Mouse (Mus musculus) cerebellum, adult 11-12 months (tissue): ENCODE results near the gene Srgap3.
"Not testable (repeated sequence)": the region's sequence is repeated elsewhere in the genome, so short reads cannot be mapped to it uniquely, and the experiment has no call there.

ENCODE experiments used
- DNase-seq: peaks from one replicate; pipeline ENCODE4 v3.0.0; 2022

Srgap3 gene

GRCm38 (mm10) chr6:112903796-112904195, 43.3 kb downstream of the Srgap3 start:
- DNase-seq: no peak

GRCm38 (mm10) chr6:112903226-112903625, 43.8 kb downstream of the Srgap3 start:
- DNase-seq: no peak

GRCm38 (mm10) chr6:112902791-112903190, 44.3 kb downstream of the Srgap3 start:
- DNase-seq: no peak

GRCm38 (mm10) chr6:112900306-112900705, 46.8 kb downstream of the Srgap3 start:
- no peak for DNase-seq

- no peak for DNase-seq
Measured at GRCm38 (mm10) chr6:112899711-112900110, 47.4 kb downstream of the Srgap3 start.

- no peak for DNase-seq
Measured at GRCm38 (mm10) chr6:112899276-112899675, 47.8 kb downstream of the Srgap3 start.

- no peak for DNase-seq
Measured at GRCm38 (mm10) chr6:112898435-112898834, 48.6 kb downstream of the Srgap3 start.

GRCm38 (mm10) chr6:112896372-112896771, 50.7 kb downstream of the Srgap3 start:
- no peak for DNase-seq

- DNase-seq: peak; percentile 56
Measured at GRCm38 (mm10) chr6:112890331-112890751, 56.7 kb downstream of the Srgap3 start.

GRCm38 (mm10) chr6:112883588-112884135, 63.4 kb downstream of the Srgap3 start:
- no peak for DNase-seq

- no peak for DNase-seq
Measured at GRCm38 (mm10) chr6:112880048-112880534, 67.0 kb downstream of the Srgap3 start.

GRCm38 (mm10) chr6:112879154-112879553, 67.9 kb downstream of the Srgap3 start:
- DNase-seq: peak; percentile 71

- peak; percentile 89 for DNase-seq
Measured at GRCm38 (mm10) chr6:112873089-112873835, 73.8 kb downstream of the Srgap3 start.

GRCm38 (mm10) chr6:112871241-112871780, 75.8 kb downstream of the Srgap3 start:
- DNase-seq: no peak

GRCm38 (mm10) chr6:112868197-112868957, 78.7 kb downstream of the Srgap3 start:
- no peak for DNase-seq

- no peak for DNase-seq
Measured at GRCm38 (mm10) chr6:112866096-112866495, 81.0 kb downstream of the Srgap3 start.

- DNase-seq: no peak
Measured at GRCm38 (mm10) chr6:112865021-112865531, 82.0 kb downstream of the Srgap3 start.

GRCm38 (mm10) chr6:112862465-112862864, 84.6 kb downstream of the Srgap3 start:
- no peak for DNase-seq

GRCm38 (mm10) chr6:112861351-112862297, 85.4 kb downstream of the Srgap3 start:
- DNase-seq: peak; percentile 82

GRCm38 (mm10) chr6:112860290-112860689, 86.8 kb downstream of the Srgap3 start:
- not testable (repeated sequence) for DNase-seq

- DNase-seq: no peak
Measured at GRCm38 (mm10) chr6:112857057-112857456, 90.0 kb downstream of the Srgap3 start.

GRCm38 (mm10) chr6:112855183-112855582, 91.9 kb downstream of the Srgap3 start:
- DNase-seq: no peak
